Mouse (Mus musculus) thymus, postnatal 25 days (tissue): Measurements from ENCODE around the gene Olfr829.
"Not testable (repeated sequence)": the region's sequence is repeated elsewhere in the genome, so short reads cannot be mapped to it uniquely, and the experiment has no call there.

Experiments used
- DNase-seq: peaks from one replicate; pipeline ENCODE4 v3.0.0; 2022

Olfr829 gene

DNA sequence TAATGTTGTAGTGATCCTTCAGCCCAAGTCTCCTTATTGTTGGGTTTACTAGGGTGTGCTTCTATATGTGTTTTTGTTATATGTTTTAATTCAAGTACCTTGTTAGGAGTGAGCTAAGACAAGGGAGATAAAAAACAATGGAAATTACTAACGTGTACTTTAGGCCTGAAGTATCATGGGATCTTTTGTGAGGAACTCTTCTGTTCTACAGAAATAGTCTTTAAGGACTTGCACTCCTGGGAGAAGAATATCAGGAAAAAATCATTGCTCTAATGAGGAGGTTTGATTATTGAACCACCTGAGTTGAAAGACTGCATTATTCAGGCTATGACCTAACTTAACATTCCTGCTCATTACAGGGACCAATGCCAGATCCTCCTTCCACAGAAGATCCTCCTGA, at the start of gene Olfr829:
TSS of gene Olfr829 (plus strand) at position 301 of the 400 bp plus-strand sequence.
- DNase-seq = no peak

DNA sequence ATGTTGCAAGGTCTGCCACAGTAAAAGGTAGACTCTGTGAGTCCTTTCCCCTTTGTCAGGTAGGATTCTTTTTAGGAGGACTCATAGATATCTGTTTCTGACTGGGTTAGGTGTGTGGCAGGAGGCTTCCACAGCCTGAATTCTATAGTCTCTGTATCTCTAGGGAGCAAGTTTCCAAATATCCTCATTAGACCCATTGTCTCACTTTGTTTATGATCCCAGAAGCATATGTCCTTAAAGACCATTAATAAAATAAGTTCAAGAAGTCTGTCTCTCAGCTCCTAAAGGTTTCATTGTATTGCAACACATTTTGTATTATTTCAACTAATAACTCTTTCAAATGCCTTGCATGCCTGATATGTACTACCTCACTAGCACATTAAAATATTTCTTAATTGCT, 35.3 kb upstream of the Olfr829 start, which contains the start of gene Olfr828:
TSS of gene Olfr828 (minus strand) at position 101 of the 400 bp plus-strand sequence.
- no peak for DNase-seq

DNA sequence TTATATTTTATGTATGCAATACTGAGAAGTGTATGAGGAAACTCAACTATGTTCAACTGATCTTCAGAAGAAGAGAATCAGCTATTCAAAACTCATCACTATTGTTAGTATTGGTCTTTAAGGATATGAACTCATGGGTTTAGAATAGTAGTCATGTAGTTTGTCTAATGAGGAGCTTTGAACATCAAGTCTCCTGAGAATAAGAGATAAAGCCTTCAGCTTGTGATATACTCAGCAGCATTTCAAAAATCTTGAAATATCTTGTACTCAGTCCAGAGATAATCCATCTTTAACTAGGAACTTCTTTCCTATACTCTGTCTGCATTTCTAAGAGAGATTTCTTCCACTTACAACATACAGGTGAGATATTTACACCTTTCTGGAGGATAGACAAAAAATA, 19.7 kb downstream of the Olfr829 start, which contains the start of gene Olfr830:
TSS of gene Olfr830 (plus strand) at position 301 of the 400 bp plus-strand sequence.
- DNase-seq = no peak

DNA sequence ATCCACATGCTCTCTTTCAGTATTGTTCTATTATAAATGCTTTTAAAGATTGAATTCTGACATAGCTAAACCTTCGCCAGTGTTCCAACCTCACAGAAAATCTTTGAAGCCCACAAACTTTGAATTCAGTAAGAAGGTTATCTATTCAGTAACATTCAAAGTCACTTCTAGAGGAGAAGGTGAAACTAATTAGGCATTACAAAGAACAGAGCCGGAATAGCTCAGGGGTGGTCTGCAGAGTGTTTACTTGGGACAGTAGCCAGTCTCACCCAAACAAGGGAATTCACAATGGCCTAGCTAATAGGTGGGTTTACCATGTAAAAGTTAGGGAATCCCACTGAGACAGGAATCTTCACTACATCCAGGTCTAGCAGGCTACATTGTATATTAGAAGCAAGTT, 53.0 kb downstream of the Olfr829 start:
- DNase-seq = not testable (repeated sequence)
